Mouse (Mus musculus) CD4-positive, CD25-positive, alpha-beta regulatory T cell, adult 9 weeks (primary cell): ENCODE measurements around the gene Zfp385b. TPM values are rescaled to one million over a fixed set of nuclear protein-coding genes. Genes with fewer than 3 reads are reported as not detected.

Experiments
- polyA plus RNA-seq: library from polyadenylated mRNA; unstranded; fragments of 100-300 nt; shearing (Covaris generic); gene quantifications from one replicate; pipeline ENCODE4 v1.2.1, GENCODE M21; 2017

Gene Zfp385b
- not detected for polyA plus RNA-seq

DNA sequence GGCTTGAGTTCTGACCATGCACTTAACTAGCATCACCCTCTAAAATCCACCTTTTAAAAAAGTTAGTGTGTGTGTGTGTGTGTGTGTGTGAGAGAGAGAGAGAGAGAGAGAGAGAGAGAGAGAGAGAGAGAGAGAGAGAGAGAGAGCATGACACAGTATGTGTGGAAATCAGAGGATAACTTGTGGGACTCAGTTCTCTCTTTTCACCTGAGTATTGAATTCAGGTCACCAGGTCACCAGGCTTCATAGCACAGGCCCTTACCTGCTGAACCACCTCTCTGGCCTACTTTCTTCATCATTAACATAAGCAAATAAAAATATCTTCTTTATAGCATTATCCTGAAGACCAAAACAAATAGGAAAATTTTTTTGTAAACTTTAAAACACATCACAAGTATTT is at the start of gene Zfp385b:
Zfp385b (minus strand) TSS at position 101 of the 400 bp plus-strand sequence.

Other genes with a start within 250 kb of the Zfp385b start
- 43.6 TPM for gene Cwc22, start 126.7 kb upstream of the Zfp385b start, polyA plus RNA-seq